Mouse (Mus musculus) forebrain, embryonic 12.5 days (tissue): ENCODE data around the gene Taf6. TPM values are rescaled to one million over a fixed set of nuclear protein-coding genes. Genes with fewer than 3 reads are reported as not detected.

Experiments used
- ATAC-seq: fragments of 200-750 bp; cut with Nextera tagmentation; 2 replicates; pipeline ENCODE4 v1.8.0; 2017; ENCODE audit warnings: moderate TSS enrichment; ENCODE audit not compliant: low FRiP score
- H3K27ac ChIP-seq: fragments of 300-500 bp; sonication (generic); 2 replicates; pipeline ENCODE4 v1.5.1; 2016; ENCODE audit warnings: mild to moderate bottlenecking
- H3K27me3 ChIP-seq: fragments of 300-500 bp; sonication (generic); 2 replicates; pipeline ENCODE4 v1.6.1; 2016; ENCODE audit warnings: mild to moderate bottlenecking
- H3K36me3 ChIP-seq: fragments of 300-500 bp; sonication (generic); replicated peaks from 2 replicates; pipeline ENCODE4 v1.6.1; 2016; ENCODE audit warnings: mild to moderate bottlenecking
- H3K4me1 ChIP-seq: fragments of 300-500 bp; sonication (generic); 2 replicates; pipeline ENCODE4 v1.6.1; 2016
- H3K4me2 ChIP-seq: fragments of 300-500 bp; sonication (generic); 2 replicates; pipeline ENCODE4 v1.6.1; 2016; ENCODE audit warnings: mild to moderate bottlenecking, moderate library complexity
- H3K4me3 ChIP-seq: fragments of 300-500 bp; sonication (generic); replicated peaks from 2 replicates; pipeline ENCODE4 v1.5.1; 2016; ENCODE audit warnings: mild to moderate bottlenecking
- H3K9ac ChIP-seq: fragments of 300-500 bp; sonication (generic); 2 replicates; pipeline ENCODE4 v1.6.1; 2016; ENCODE audit warnings: mild to moderate bottlenecking
- H3K9me3 ChIP-seq: fragments of 300-500 bp; sonication (generic); 2 replicates; pipeline ENCODE4 v1.6.1; 2016
- WGBS: fragments of 180-500 bp; shearing (Covaris S2); methylation state at CpG from one replicate; pipeline ENCODE4 v1.1.7; 2016; 5-methylcytosine and 5-hydroxymethylcytosine counted together
- polyA plus RNA-seq: library from polyadenylated mRNA; unstranded; fragments of >200 nt; fragmentation: Nextera tagmentation; extraction: Ambion mirVana; gene quantifications from 2 replicates; pipeline ENCODE4 v1.2.1, GENCODE M21; 2016

The Taf6 gene
- polyA plus RNA-seq, 1 experiment from 2014 or later, result 133 TPM

DNA sequence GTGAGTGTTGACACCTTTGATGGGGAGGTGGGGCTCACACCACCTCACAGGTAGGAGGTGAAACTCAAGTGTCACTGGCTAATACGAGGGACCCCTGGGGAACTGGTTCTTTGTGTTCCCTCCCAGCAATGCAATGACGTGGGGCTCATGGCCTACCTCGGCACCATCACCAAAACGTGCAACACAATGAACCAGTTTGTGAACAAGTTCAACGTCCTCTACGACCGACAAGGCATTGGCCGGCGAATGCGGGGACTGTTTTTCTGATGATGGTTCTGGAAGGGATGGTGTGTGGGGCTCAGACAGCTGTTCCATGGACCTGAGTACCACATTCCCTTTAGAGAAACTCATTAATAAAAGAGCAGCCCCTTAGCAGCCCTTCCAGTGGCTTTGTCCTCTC, 23.6 kb downstream of the Taf6 start:
- Histone ChIP-seq H3K36me3 (peaks cover 65% of the 10 kb centered on the region), H3K9me3 (no peaks in the 10 kb centered on the region), H3K27me3 (no peaks in the 10 kb centered on the region), H3K4me1 (peaks cover 19% of the 10 kb centered on the region), H3K9ac (peak overlapping the region; percentile 0; the same call in 1 of the 2 replicates), H3K4me2 (no peak overlapping the region), H3K27ac (no peak overlapping the region), H3K4me3 (no peak overlapping the region)
- ATAC-seq, result no peak
- WGBS, result 66% methylated on average over 10 of the region's 10 CpGs

DNA sequence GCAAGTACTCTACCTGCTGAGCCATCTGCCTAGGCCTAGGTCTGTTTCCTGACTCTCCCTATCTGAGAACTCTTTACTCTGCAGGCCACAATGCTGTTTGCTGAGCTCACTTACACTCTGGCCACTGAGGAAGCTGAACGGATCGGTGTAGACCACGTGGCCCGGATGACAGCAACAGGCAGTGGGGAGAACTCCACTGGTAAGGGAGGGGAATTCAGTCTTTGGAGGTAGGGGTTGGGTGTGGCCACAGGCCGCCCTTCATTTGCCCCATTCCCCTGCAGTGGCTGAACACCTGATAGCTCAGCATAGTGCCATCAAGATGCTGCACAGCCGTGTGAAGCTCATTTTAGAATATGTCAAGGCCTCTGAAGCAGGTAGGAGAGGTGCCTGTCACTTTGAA, 24.2 kb downstream of the Taf6 start:
- H3K4me2 ChIP-seq, result no peak overlapping the region
- no peaks in the 10 kb centered on the region for H3K27me3 ChIP-seq
- no peaks in the 10 kb centered on the region for H3K9me3 ChIP-seq
- no peak overlapping the region for H3K27ac ChIP-seq
- no peak for ATAC-seq
- 86% methylated on average over 6 of the region's 6 CpGs for WGBS
- H3K4me1 ChIP-seq, result peaks cover 19% of the 10 kb centered on the region
- H3K36me3 ChIP-seq, result peaks cover 60% of the 10 kb centered on the region
- H3K9ac ChIP-seq, result peak overlapping the region; percentile 0; the same call in 1 of the 2 replicates
- H3K4me3 ChIP-seq, result no peak overlapping the region

DNA sequence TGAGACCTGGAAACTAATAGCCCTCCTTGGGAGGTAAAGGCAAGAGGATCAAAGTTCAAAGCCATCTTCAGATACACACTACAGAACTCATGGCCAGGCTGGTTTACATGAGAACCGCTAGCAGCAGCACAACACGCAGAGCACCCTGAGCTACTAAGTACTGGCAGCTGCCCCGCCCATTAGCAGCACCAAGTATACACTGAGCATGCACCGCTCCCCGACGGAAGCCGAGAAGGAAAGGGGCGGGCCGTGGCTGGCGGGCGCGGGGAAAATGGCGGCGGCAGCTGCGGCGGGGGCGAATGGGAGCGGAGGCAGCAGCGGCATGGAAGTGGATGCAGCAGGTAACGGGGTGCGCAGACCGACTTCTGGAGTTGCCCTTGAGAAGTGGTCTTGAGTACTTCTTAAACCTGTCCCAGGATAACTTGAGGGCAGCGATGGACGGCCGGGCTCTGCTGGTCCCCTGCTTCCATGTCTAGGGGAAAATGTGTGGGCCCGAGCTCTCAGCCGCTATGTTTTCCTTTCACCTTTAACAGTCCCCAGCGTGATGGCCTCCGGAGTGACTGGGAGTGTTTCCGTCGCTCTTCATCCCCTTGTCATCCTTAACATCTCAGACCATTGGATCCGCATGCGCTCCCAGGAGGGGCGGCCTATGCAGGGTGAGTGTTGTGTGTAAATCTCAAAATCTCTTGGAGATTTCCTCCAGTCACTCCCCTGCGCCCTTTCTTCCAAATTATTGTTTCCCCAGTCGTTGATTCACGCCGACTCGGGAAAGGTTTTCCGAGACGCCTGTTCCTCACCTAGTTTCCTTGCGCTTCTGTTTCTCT, 26.2 kb downstream of the Taf6 start, which contains the start of gene Cops6:
Gene Cops6, plus strand, starts transcription at position 230 of the 824 bp plus-strand sequence.
- H3K27ac ChIP-seq, result peak within 1 kb of the TSS; percentile 33; the same call in 1 of the 2 replicates
- H3K9me3 ChIP-seq, result no peaks in the 10 kb centered on the region
- under 1% methylated on average over 42 of the region's 42 CpGs for WGBS
- peak within 1 kb of the TSS; percentile 60 for H3K4me2 ChIP-seq
- H3K9ac ChIP-seq, result peak within 1 kb of the TSS; percentile 73
- H3K4me3 ChIP-seq, result peak within 1 kb of the TSS; percentile 57
- H3K36me3 ChIP-seq, result peaks cover 40% of the 10 kb centered on the region
- H3K4me1 ChIP-seq, result peaks cover 19% of the 10 kb centered on the region
- H3K27me3 ChIP-seq, result no peaks in the 10 kb centered on the region
- peak; percentile 95 for ATAC-seq

DNA sequence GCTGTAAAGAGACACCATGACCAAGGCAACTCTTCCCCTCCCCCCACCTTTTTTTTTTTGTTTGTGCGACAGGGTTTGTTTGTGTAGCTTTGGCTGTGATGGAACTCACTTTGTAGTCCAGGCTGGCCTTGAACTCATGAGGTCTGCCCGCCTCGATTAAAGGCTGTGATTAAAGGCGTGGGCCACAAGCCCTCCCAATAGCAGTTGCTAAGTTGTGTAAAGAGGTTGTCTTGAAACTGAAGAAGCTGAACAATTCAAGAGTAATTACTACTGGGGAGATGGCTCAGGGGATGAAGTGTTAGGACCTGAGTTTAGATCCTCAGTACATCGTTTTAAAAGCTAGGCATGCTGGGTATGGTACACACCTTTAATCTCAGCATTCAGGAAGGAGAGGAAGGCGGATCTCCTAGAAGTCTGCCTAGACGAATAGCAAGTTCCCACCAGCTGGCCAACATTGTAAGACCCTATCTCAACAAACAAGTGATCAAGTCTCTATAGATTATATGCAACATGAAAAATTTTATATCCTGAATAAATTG, 27.0 kb downstream of the Taf6 start:
- H3K36me3 ChIP-seq, result peaks cover 32% of the 10 kb centered on the region
- H3K9ac ChIP-seq, result peak overlapping the region; percentile 73
- peak overlapping the region; percentile 60 for H3K4me2 ChIP-seq
- H3K9me3 ChIP-seq, result no peaks in the 10 kb centered on the region
- no peak for ATAC-seq
- WGBS, result 69% methylated on average over 7 of the region's 7 CpGs
- no peaks in the 10 kb centered on the region for H3K27me3 ChIP-seq
- peak overlapping the region; percentile 57 for H3K4me3 ChIP-seq
- peak overlapping the region; percentile 33; the same call in 1 of the 2 replicates for H3K27ac ChIP-seq
- peaks cover 19% of the 10 kb centered on the region for H3K4me1 ChIP-seq

DNA sequence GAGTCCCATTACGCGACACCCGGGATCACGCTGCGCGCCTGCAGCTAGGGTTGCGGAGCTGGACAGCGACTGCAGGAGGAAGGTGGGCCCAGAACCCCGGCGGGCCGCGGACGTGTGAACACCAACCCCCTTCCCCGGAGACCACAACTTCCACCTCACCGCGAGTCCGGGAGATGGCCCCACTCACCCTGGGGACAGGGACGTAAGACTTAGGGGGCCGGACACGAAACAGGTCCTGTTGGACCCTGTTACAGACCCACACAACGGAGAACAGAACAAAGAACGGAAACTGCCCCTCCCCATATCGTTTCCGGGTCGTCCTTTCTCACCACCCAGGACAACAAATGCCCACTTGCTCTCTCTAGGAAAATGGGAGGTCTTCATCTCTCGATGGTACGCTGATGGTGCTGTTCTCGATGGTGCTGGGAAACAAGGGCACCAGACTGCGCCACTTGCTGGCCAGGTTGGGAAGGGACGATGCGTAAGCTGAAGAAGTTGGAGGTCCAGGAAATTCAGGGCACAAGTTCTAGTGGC, 31.7 kb downstream of the Taf6 start, which contains the start of gene Zfp113:
Gene Zfp113, minus strand, starts transcription at position 302 of the 534 bp plus-strand sequence.
- Histone ChIP-seq H3K9me3 (no peaks in the 10 kb centered on the region), H3K9ac (peak within 1 kb of the TSS; percentile 93)

DNA sequence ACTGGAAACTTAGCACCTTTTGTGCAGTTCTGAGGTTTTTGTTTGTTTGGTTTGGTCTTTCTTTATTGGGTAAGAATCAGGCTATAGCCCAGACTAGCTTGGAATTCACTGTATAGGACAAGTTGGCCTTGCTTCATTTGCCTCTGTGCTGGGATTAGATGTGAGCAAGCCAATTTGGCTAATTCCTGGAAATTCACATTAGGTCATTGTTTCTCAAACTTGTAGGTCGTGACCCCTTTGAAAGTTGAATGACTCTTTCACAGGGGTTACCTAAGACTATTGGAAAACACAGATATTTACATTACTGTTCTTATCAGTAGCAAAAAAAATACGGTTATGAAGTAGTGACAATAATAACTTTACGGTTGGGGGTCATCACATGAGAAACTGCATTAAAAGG, 32.9 kb downstream of the Taf6 start:
- 91% methylated on average over 3 of the region's 3 CpGs for WGBS
- Histone ChIP-seq H3K4me1 (peaks cover 10% of the 10 kb centered on the region), H3K36me3 (peaks cover 30% of the 10 kb centered on the region), H3K4me2 (peak overlapping the region; percentile 77), H3K27ac (no peak overlapping the region), H3K4me3 (peak overlapping the region; percentile 82), H3K27me3 (no peaks in the 10 kb centered on the region), H3K9ac (peak overlapping the region; percentile 93), H3K9me3 (no peaks in the 10 kb centered on the region)
- no peak for ATAC-seq

More for the DNA sequence above, 31.7 kb downstream of the Taf6 start, which contains the start of gene Zfp113:
- peaks cover 26% of the 10 kb centered on the region for H3K36me3 ChIP-seq
- peaks cover 14% of the 10 kb centered on the region for H3K4me1 ChIP-seq
- WGBS, result under 1% methylated on average over 31 of the region's 31 CpGs
- H3K27me3 ChIP-seq, result no peaks in the 10 kb centered on the region
- ATAC-seq, result peak; percentile 97
- peak within 1 kb of the TSS; percentile 77 for H3K4me2 ChIP-seq
- H3K27ac ChIP-seq, result peak within 1 kb of the TSS; percentile 96
- peak within 1 kb of the TSS; percentile 82 for H3K4me3 ChIP-seq

DNA sequence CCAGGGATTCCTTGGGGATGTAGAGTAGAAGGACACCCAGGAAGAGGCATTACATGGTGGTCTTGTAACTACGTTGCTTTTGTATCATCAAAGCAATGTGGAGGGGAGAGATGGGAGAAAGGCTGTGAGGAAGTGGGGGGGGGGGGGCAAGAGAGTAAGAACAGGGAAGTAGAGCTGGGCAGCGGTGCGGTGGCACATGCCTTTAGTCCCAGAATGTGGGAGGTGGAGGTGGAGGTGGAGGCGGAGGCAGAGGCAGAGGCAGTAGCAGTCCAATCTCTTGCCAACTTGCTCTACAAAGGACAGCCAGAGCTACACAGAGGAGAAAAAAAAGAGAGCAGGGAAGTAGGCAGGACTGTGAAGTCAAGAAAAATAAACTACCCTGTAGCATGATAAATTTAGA, 48.7 kb downstream of the Taf6 start:
- Histone ChIP-seq H3K4me2 (no peak overlapping the region), H3K4me1 (no peaks in the 10 kb centered on the region), H3K9me3 (no peaks in the 10 kb centered on the region), H3K4me3 (no peak overlapping the region), H3K9ac (no peak overlapping the region), H3K27me3 (no peaks in the 10 kb centered on the region), H3K27ac (no peak overlapping the region), H3K36me3 (peaks cover 42% of the 10 kb centered on the region)
- ATAC-seq, result no peak
- whole genome bisulfite sequencing, result 83% methylated on average over 2 of the region's 4 CpGs

DNA sequence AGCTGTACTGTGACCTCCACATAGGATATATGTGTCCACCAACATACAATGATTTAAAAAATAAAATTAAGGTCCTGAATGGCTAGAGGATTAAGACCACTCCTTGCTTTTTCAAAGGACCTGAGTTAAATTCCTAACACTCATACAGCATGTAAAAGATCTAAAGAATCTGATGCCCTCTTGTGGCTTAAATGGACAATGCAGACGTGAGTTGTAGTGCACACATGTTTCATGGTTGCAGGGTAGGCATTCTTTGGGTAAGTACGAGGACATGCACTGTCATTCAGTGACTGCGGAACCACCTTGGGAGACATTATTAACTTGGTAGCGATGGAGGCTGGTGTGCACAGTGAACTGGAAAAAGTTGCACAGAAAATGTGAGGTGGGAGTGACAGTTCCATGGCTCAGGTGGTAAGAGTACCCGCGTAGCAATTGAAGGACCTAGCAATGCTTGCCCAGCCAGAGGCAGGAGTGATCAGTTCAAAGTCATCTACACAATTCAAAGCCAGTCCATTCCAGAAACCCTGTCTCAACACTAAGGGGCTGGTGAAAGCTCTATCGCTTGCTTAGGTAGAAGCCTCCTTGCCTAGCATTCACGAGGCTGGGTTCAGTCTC, 49.2 kb downstream of the Taf6 start:
- H3K4me1 ChIP-seq, result no peaks in the 10 kb centered on the region
- H3K9ac ChIP-seq, result no peak overlapping the region
- H3K36me3 ChIP-seq, result peaks cover 42% of the 10 kb centered on the region
- H3K27ac ChIP-seq, result no peak overlapping the region
- no peak overlapping the region for H3K4me3 ChIP-seq
- H3K9me3 ChIP-seq, result no peaks in the 10 kb centered on the region
- 66% methylated on average over 8 of the region's 8 CpGs for WGBS
- H3K4me2 ChIP-seq, result no peak overlapping the region
- H3K27me3 ChIP-seq, result no peaks in the 10 kb centered on the region
- ATAC-seq, result peak; percentile 55; the same call in 1 of the 2 replicates

DNA sequence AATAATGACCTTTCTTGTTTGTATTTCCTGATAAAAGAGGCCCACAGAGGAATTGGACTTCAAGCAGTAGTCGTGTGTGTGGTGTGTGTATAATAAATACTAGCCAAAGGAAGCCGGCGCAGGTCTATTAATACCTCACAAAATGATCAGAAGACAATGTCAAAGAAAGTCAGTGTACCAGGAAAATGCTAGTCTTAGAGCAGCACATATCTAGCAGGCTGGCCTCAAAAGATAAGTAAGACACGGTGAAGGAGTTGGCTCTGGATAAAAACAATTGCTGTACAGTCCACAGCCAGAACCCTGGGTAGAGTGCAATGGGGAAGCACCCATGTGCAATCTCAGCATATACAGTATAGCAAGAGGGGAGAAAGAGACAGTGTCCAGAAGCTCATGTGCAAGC, 50.0 kb downstream of the Taf6 start:
- H3K27ac ChIP-seq, result no peak overlapping the region
- ATAC-seq, result no peak
- H3K4me1 ChIP-seq, result no peaks in the 10 kb centered on the region
- 92% methylated on average over 4 of the region's 4 CpGs for WGBS
- no peak overlapping the region for H3K4me3 ChIP-seq
- no peak overlapping the region for H3K4me2 ChIP-seq
- no peaks in the 10 kb centered on the region for H3K9me3 ChIP-seq
- H3K36me3 ChIP-seq, result peaks cover 44% of the 10 kb centered on the region
- H3K9ac ChIP-seq, result no peak overlapping the region
- H3K27me3 ChIP-seq, result no peaks in the 10 kb centered on the region

DNA sequence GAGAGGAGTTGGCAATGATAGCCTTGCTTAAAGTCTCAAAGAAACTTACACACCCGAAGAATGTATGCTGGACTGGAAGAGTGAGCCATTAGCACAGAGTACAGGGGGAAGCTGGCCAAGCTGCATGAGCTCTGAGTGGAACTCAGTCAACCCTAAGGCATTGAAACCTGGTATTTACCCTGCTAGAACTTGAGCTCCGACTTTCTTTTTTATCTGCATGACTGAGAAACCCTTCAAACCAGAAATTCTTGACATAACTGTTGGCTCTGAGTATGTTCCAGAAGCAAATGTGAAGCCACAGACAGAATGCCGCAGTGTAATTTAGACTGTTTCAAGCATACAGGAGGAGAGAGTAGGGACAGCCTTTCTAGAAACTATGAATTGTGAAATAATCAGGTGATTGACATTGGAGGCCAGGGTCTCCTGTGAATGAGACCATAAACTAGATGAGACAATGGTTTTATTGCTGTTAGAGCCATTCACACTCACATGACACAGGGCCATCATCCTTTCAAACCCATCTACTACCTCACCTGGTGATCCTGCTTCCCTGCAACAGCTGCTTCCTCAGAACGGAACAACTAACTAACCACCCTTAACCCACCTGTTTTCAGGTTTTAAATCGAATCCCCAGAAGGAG, 54.7 kb downstream of the Taf6 start:
- Histone ChIP-seq H3K9ac (no peak overlapping the region), H3K4me1 (no peaks in the 10 kb centered on the region), H3K36me3 (peaks cover 71% of the 10 kb centered on the region), H3K27ac (no peak overlapping the region), H3K9me3 (no peaks in the 10 kb centered on the region), H3K27me3 (no peaks in the 10 kb centered on the region), H3K4me3 (no peak overlapping the region), H3K4me2 (no peak overlapping the region)
- WGBS, result 91% methylated on average over 5 of the region's 5 CpGs
- no peak for ATAC-seq
